Mouse (Mus musculus) MEL (cell line): Measurements from ENCODE around the gene St6galnac3. TPM values are rescaled to one million over a fixed set of nuclear protein-coding genes. Genes with fewer than 3 reads are reported as not detected.
A peak's percentile ranks its signal among the peaks of the same experiment; 100 is the strongest.

Source experiments
- DNase-seq: peaks from one replicate; pipeline ENCODE4 v3.0.0; 2011; ENCODE audit warnings: low read depth, low spot score
- H3K27ac ChIP-seq: 2 replicates; pipeline ENCODE4 v1.5.1; 2012; ENCODE audit warnings: low read depth, mild to moderate bottlenecking, control low read depth, low read length, moderate library complexity; ENCODE audit not compliant: control insufficient read depth
- H3K27me3 ChIP-seq, 2 experiments: fragments of 150-350 bp in 1 of 2; sonication (generic) in 1 of 2; 2 replicates each; pipeline ENCODE4 v1.6.1; 2012; ENCODE audit warnings: low read length in 2 of 2, mild to moderate bottlenecking in 2 of 2, improper control_type of control experiment in 1 of 2, moderate library complexity in 1 of 2; ENCODE audit not compliant: insufficient read depth in 2 of 2, control insufficient read depth in 1 of 2
- H3K36me3 ChIP-seq, 2 experiments: 2 replicates each; pipeline ENCODE4 v1.6.1; 2012 to 2014; ENCODE audit warnings: low read length in 2 of 2, improper control_type of control experiment in 1 of 2, inconsistent platforms in 1 of 2, mild to moderate bottlenecking in 1 of 2; ENCODE audit not compliant: insufficient read depth in 2 of 2, control insufficient read depth in 1 of 2
- H3K4me1 ChIP-seq, 2 experiments: fragments of 150-350 bp in 1 of 2; sonication (generic) in 1 of 2; 2 replicates each; pipeline ENCODE4 v1.6.1; 2012; ENCODE audit warnings: low read length in 2 of 2, improper control_type of control experiment in 1 of 2, mild to moderate bottlenecking in 1 of 2; ENCODE audit not compliant: insufficient read depth in 2 of 2, control insufficient read depth in 1 of 2
- H3K4me3 ChIP-seq, 2 experiments: fragments of 150-350 bp in 1 of 2; sonication (generic) in 1 of 2; 2 replicates each; pipeline ENCODE4 v1.5.1; 2012; ENCODE audit warnings: low read depth in 2 of 2, low read length in 2 of 2, mild to moderate bottlenecking in 2 of 2, moderate library complexity in 2 of 2, control low read depth in 1 of 2, improper control_type of control experiment in 1 of 2; ENCODE audit not compliant: control insufficient read depth in 1 of 2, insufficient read depth in 1 of 2
- H3K79me2 ChIP-seq: 2 replicates; pipeline ENCODE4 v1.6.1; 2012; ENCODE audit warnings: mild to moderate bottlenecking, low read length, moderate library complexity; ENCODE audit not compliant: control insufficient read depth, poor library complexity, insufficient read depth
- H3K9ac ChIP-seq: 2 replicates; pipeline ENCODE4 v1.6.1; 2012; ENCODE audit warnings: low read depth, mild to moderate bottlenecking, control low read depth, low read length, moderate library complexity; ENCODE audit not compliant: control insufficient read depth, poor library complexity, severe bottlenecking
- H3K9me3 ChIP-seq: fragments of 150-350 bp; sonication (generic); replicated peaks from 2 replicates; pipeline ENCODE4 v1.6.1; 2012; ENCODE audit warnings: mild to moderate bottlenecking, low read length, improper control_type of control experiment, moderate library complexity; ENCODE audit not compliant: insufficient read depth
- BHLHE40 ChIP-seq: IDR thresholded peaks from 2 replicates; pipeline ENCODE4 v1.6.1; 2012; ENCODE audit warnings: low read depth, mild to moderate bottlenecking, inconsistent platforms, low read length, improper control_type of control experiment, borderline replicate concordance
- CHD2 ChIP-seq: IDR thresholded peaks from 2 replicates; pipeline ENCODE4 v1.6.1; 2011; ENCODE audit warnings: low read length, improper control_type of control experiment
- CTCF ChIP-seq, 3 experiments: IDR thresholded peaks in 2 of 3; conservative IDR thresholded peaks in 1 of 3; 2 replicates each; pipeline ENCODE4 v1.5.1; 2011 to 2012; ENCODE audit warnings: low read length in 3 of 3, low read depth in 2 of 3, mild to moderate bottlenecking in 2 of 3, improper control_type of control experiment in 1 of 3, inconsistent platforms in 1 of 3, mixed read lengths in 1 of 3, moderate library complexity in 1 of 3; ENCODE audit not compliant: control insufficient read depth in 1 of 3, insufficient read depth in 1 of 3, poor library complexity in 1 of 3, severe bottlenecking in 1 of 3
- ELF1 ChIP-seq: IDR thresholded peaks from 2 replicates; pipeline ENCODE4 v1.6.1; 2014; ENCODE audit warnings: low read depth, mild to moderate bottlenecking, inconsistent platforms, low read length, improper control_type of control experiment, moderate library complexity
- HCFC1 ChIP-seq: IDR thresholded peaks from 2 replicates; pipeline ENCODE4 v1.6.1; 2012; ENCODE audit warnings: low read depth, mild to moderate bottlenecking, inconsistent platforms, low read length, improper control_type of control experiment, moderate library complexity
- JUND ChIP-seq: IDR thresholded peaks from 2 replicates; pipeline ENCODE4 v1.6.1; 2011; ENCODE audit warnings: low read depth, mild to moderate bottlenecking, improper control_type of control experiment, low read length
- MEF2A ChIP-seq: IDR thresholded peaks from 2 replicates; pipeline ENCODE4 v1.6.1; 2014; ENCODE audit warnings: low read depth, mild to moderate bottlenecking, inconsistent platforms, low read length, improper control_type of control experiment; ENCODE audit not compliant: poor library complexity, insufficient replicate concordance, severe bottlenecking; ENCODE audit errors: extremely low read depth
- RAD21 ChIP-seq: IDR thresholded peaks from 2 replicates; pipeline ENCODE4 v1.6.1; 2011; ENCODE audit warnings: mild to moderate bottlenecking, low read depth, low read length, improper control_type of control experiment
- SMC3 ChIP-seq: IDR thresholded peaks from 2 replicates; pipeline ENCODE4 v1.6.1; 2011; ENCODE audit warnings: low read depth, low read length, improper control_type of control experiment
- TBP ChIP-seq: IDR thresholded peaks from 2 replicates; pipeline ENCODE4 v1.8.0; 2011; ENCODE audit warnings: low read depth, low read length, improper control_type of control experiment
- ZMIZ1 ChIP-seq: IDR thresholded peaks from 2 replicates; pipeline ENCODE4 v1.6.1; 2012; ENCODE audit warnings: low read depth, mild to moderate bottlenecking, inconsistent platforms, low read length, improper control_type of control experiment, moderate library complexity
- ZNF384 ChIP-seq: IDR thresholded peaks from 2 replicates; pipeline ENCODE4 v1.6.1; 2012; ENCODE audit warnings: low read depth, mild to moderate bottlenecking, inconsistent platforms, low read length, improper control_type of control experiment
- polyA plus RNA-seq, 2 experiments: library from polyadenylated mRNA; stranded (reverse) in 1 of 2; unstranded in 1 of 2; fragments of >175 nt in 1 of 2; fragments of >200 nt in 1 of 2; gene quantifications; 2 replicates each; pipeline versions ENCODE4 v1.2.1 to v1.2.4; 2012; ENCODE audit warnings: low replicate concordance in 2 of 2, low read depth in 1 of 2; ENCODE audit not compliant: insufficient read length in 2 of 2, insufficient read depth in 1 of 2, missing spikeins in 1 of 2
- total RNA-seq: library from RNA; depleted of rRNA; stranded (reverse); fragments of 300-350 nt; gene quantifications from 2 replicates; pipeline ENCODE4 v1.2.3, GENCODE M21; 2012

The St6galnac3 gene
- total and polyA plus RNA-seq, 3 experiments: 7.8 to 11.4 TPM; not detected in 1

DNA sequence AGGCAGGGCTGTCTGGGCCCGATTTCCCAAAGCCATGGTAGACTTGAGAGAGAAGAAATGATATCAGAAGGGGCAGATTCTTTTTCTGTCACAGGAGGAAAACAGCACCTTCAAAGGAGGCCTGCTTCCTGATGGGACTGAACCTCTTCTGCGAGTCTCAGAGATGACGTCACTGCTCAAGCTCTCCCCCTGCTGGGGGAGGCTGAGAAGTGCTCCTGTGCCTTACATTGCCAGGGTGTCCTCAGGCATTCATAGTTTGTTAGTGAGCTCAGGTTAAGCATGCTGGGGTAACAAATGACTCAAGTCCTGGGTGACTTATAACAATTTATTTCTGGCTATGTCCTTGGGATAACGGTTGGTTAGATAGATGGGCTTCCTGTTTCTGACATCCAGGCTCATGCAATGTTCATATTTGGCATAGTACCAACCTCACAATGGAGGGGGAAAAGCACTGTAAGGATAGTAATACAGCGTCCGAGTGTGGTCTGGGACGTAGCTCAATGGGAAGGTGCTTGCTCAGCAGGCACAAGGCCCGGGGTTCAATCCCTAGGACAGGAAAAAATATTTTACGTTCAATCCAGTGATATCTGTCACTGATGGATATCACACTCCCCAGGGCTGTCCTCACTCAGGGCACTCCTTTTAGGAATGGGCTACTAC is 474.2 kb downstream of the St6galnac3 start:
- Histone ChIP-seq H3K27me3 (no peaks in the 10 kb centered on the region), H3K79me2 (no peaks in the 10 kb centered on the region), H3K27ac (no peak overlapping the region), H3K9ac (peak overlapping the region; percentile 39; the same call in 1 of the 2 replicates), H3K4me3 (no peak overlapping the region), H3K4me1 (no peaks in the 10 kb centered on the region), H3K9me3 (no peaks in the 10 kb centered on the region), H3K36me3 (peaks cover 0 to 3% of the 10 kb centered on the region in 2 experiments; a peak in 2 of 4 replicates)
- peak; percentile 90 for DNase-seq
- peak; percentile 86 to 98 (median 95) for TF ChIP-seq CTCF (IDR thresholded peaks at IDR 0.05 in 2 of 3, conservative IDR thresholded peaks at IDR 0.05 in 1 of 3; ENCODE audit: control insufficient read depth in 1 of 3, insufficient read depth in 1 of 3, low read depth in 2 of 3, low read length in 3 of 3, poor library complexity in 1 of 3, severe bottlenecking in 1 of 3)
- TF ChIP-seq RAD21: peak; percentile 57
- TF ChIP-seq ZMIZ1: no peak
- TF ChIP-seq SMC3: peak; percentile 83
- no peak for TF ChIP-seq ZNF384
- no peak for TF ChIP-seq MEF2A
- TF ChIP-seq CHD2: no peak
- peak; percentile 35; the same call in 1 of the 2 replicates for TF ChIP-seq ELF1
- 0 out of 2 replicates have a peak, but pooled peaks have one; percentile 41 for TF ChIP-seq HCFC1
- peak; percentile 46; the same call in 1 of the 2 replicates for TF ChIP-seq TBP
- 0 out of 2 replicates have a peak, but pooled peaks have one; percentile 77 for TF ChIP-seq JUND

DNA sequence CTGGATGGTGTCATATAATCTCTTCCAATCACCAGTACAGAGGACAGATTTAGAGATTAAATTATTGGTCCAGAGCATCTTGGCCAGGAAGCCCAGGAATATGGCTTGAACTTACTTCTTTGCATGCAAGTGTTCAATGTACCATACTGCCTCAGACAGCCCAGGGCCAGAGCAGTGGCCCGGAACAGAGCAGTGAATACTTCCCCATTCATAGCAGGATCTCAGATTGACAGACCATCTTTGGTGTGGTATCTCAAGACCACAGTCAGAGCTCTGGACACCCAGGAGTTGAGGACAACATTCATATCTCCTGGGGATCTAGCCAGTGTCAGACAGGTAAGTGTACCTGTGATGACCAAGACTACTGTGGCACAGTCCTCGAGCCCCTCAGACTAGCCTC is 476.1 kb downstream of the St6galnac3 start:
- no peak for TF ChIP-seq BHLHE40

DNA sequence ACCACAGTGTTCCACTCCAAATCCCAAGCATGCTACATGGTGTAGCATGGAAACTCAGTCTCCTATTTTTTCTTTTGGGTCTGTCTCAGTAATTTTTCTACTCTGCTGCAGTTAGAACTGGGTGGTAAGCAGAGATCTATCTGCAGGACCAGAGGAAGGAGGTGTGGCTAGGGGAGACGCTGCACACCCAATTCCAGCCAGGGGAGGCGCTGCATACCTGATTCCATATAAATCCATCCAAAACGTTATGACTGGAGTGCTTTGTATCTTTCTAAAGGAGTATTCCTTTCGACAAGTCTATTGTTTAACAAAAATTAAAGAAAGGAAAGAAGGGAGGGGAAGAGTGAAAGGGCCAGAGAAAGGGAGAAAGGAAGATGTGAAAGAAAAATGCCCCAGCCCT is 476.9 kb downstream of the St6galnac3 start:
- Histone ChIP-seq H3K27me3 (no peaks in the 10 kb centered on the region), H3K79me2 (no peaks in the 10 kb centered on the region), H3K27ac (no peak overlapping the region), H3K9me3 (no peaks in the 10 kb centered on the region), H3K9ac (no peak overlapping the region)
- DNase-seq: peak; percentile 46
- TF ChIP-seq RAD21 (peak; percentile 33), JUND (no peak), CTCF (IDR thresholded peaks at IDR 0.05 in 2 of 3, conservative IDR thresholded peaks at IDR 0.05 in 1 of 3; ENCODE audit: control insufficient read depth in 1 of 3, insufficient read depth in 1 of 3, low read depth in 2 of 3, low read length in 3 of 3, poor library complexity in 1 of 3, severe bottlenecking in 1 of 3) (peak; percentile 49 to 59 (median 56))
- TF ChIP-seq, all 39 proteins: peak for 2
- Histone ChIP-seq H3K4me1 (no peaks in the 10 kb centered on the region), H3K36me3 (peaks cover 0 to 3% of the 10 kb centered on the region in 2 experiments; a peak in 2 of 4 replicates), H3K4me3 (no peak overlapping the region)

More for the DNA sequence above, 476.1 kb downstream of the St6galnac3 start:
- Histone ChIP-seq H3K4me3 (no peak overlapping the region), H3K36me3 (peaks cover 0 to 3% of the 10 kb centered on the region in 2 experiments; a peak in 2 of 4 replicates), H3K4me1 (no peaks in the 10 kb centered on the region), H3K27me3 (no peaks in the 10 kb centered on the region), H3K9ac (no peak overlapping the region), H3K27ac (no peak overlapping the region), H3K9me3 (no peaks in the 10 kb centered on the region), H3K79me2 (no peaks in the 10 kb centered on the region)
- DNase-seq: no peak
